Mouse (Mus musculus) forebrain, postnatal 0 days (tissue): ENCODE measurements at regions not wholly inside any gene's neighbourhood (a gene's known extent, or its start where the extent isn't known, plus 50 kb on each side); places are given as distances from the start of the nearest gene placed in this dataset.
A peak's percentile ranks its signal among the peaks of the same experiment; 100 is the strongest.

ENCODE experiments used
- ATAC-seq: fragments of 200-750 bp; cut with Nextera tagmentation; 2 replicates; pipeline ENCODE4 v1.8.0; 2017; ENCODE audit warnings: mild to moderate bottlenecking, moderate library complexity
- DNase-seq: peaks from one replicate; pipeline ENCODE4 v3.0.0-alpha.2; 2015
- H3K27ac ChIP-seq: fragments of 300-500 bp; sonication (generic); 2 replicates; pipeline ENCODE4 v1.5.1; 2014; ENCODE audit warnings: low read depth, mild to moderate bottlenecking, antibody characterized with exemption, low read length, moderate library complexity, mixed read lengths
- H3K27me3 ChIP-seq: fragments of 300-500 bp; sonication (generic); 2 replicates; pipeline ENCODE4 v1.6.1; 2014; ENCODE audit warnings: mild to moderate bottlenecking, low read length, mixed read lengths; ENCODE audit not compliant: insufficient read depth
- H3K36me3 ChIP-seq: fragments of 300-500 bp; sonication (generic); 2 replicates; pipeline ENCODE4 v1.6.1; 2014; ENCODE audit warnings: mild to moderate bottlenecking, moderate library complexity; ENCODE audit not compliant: insufficient read depth
- H3K4me1 ChIP-seq: fragments of 300-500 bp; sonication (generic); 2 replicates; pipeline ENCODE4 v1.6.1; 2014; ENCODE audit warnings: antibody characterized with exemption; ENCODE audit not compliant: insufficient read depth
- H3K4me2 ChIP-seq: fragments of 300-500 bp; sonication (generic); 2 replicates; pipeline ENCODE4 v1.6.1; 2014; ENCODE audit warnings: low read depth, mild to moderate bottlenecking, moderate library complexity
- H3K4me3 ChIP-seq: fragments of 300-500 bp; sonication (generic); 2 replicates; pipeline ENCODE4 v1.5.1; 2014; ENCODE audit warnings: low read depth, low read length, mixed read lengths
- H3K9ac ChIP-seq: fragments of 300-500 bp; sonication (generic); 2 replicates; pipeline ENCODE4 v1.6.1; 2014; ENCODE audit warnings: mild to moderate bottlenecking
- H3K9me3 ChIP-seq: fragments of 300-500 bp; sonication (generic); 2 replicates; pipeline ENCODE4 v1.6.1; 2016; ENCODE audit warnings: low read length
- CTCF ChIP-seq: sonication (generic); IDR thresholded peaks from 2 replicates; pipeline ENCODE4 v1.5.1; 2016; ENCODE audit warnings: antibody characterized with exemption, control low read depth, low read depth
- WGBS: fragments of 180-500 bp; shearing (Covaris S2); extraction: QIAGEN DNeasy Blood & Tissue Kit; methylation state at CpG from one replicate; pipeline ENCODE4 v1.1.7; 2014; 5-methylcytosine and 5-hydroxymethylcytosine counted together

DNA sequence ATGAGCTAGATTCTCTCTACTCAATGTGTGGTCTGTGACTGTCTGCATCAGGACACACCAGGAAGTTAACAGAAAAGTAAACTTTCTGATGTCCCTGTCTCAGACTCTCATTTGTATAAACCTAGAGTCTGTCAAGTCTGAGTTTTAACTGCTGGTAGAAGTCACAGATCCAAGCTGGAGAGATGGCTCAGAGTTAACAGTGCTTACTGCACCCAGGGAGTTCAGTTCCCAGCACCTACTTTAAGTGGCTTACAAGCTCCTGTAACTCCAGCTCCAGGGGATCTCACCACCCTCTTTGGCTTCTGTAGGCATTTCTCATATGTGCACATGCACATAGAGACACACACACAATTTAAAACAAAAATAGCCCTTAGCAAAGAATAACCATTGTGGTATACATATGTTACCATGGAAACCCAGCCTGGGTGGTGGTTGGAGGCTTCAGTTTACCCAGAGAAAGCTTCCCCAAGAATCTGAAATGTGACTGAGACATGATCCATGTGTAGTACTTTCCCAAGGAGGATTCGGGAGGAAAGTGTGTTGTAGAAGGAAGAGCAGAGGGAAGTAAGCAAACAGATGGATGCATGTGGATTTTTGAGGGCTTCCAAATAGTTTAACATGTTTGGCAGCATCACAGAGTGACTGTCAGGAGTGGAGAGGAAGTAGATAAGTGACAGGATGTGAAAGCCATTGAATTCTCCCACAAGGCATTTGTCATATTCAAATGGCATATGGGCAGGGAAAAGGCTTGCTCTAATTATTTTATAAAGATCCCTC lies 1279.8 kb downstream of the Slc22a22 start:
- DNase-seq (peak; percentile 63), ATAC-seq (peak; percentile 91)
- Histone ChIP-seq H3K4me2 (no peak overlapping the region), H3K9me3 (no peaks in the 10 kb centered on the region), H3K36me3 (no peaks in the 10 kb centered on the region), H3K27ac (0 out of 2 replicates have a peak overlapping the region, but pooled peaks have one; percentile 29), H3K9ac (no peak overlapping the region), H3K4me1 (0 out of 2 replicates have a peak, but pooled peaks cover 2% of the 10 kb centered on the region), H3K4me3 (no peak overlapping the region), H3K27me3 (no peaks in the 10 kb centered on the region)
- WGBS, result 42% methylated on average over 1 of the region's 1 CpGs
- TF ChIP-seq CTCF, result no peak

DNA sequence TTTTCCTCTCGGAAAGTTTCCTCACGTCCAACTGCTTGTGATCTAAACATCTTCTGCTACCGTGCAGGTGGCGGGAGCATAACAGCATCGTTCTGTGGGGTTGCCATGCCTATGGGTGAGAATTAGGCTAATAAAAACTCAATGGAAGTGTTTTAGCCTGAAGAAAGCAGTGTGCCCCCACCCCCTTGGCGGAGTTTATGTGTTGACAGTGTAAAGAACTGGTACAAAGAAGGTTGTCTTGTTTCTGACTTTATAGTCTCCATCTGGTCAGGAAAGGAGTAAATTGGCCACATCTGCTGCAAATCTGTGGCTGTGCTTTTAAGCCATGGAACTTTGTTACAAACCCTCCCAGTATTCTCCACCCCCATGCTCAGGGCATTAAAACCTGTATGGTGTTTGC lies 1311.2 kb downstream of the Slc22a22 start:
- no peak overlapping the region for H3K4me3 ChIP-seq
- H3K4me2 ChIP-seq, result no peak overlapping the region
- no peaks in the 10 kb centered on the region for H3K27me3 ChIP-seq
- 61% methylated on average over 6 of the region's 6 CpGs for WGBS
- TF ChIP-seq CTCF, result no peak
- DNase-seq (no peak), ATAC-seq (no peak)
- H3K36me3 ChIP-seq, result no peaks in the 10 kb centered on the region
- H3K9ac ChIP-seq, result no peak overlapping the region
- H3K9me3 ChIP-seq, result no peaks in the 10 kb centered on the region
- H3K27ac ChIP-seq, result no peak overlapping the region
- H3K4me1 ChIP-seq, result no peaks in the 10 kb centered on the region

DNA sequence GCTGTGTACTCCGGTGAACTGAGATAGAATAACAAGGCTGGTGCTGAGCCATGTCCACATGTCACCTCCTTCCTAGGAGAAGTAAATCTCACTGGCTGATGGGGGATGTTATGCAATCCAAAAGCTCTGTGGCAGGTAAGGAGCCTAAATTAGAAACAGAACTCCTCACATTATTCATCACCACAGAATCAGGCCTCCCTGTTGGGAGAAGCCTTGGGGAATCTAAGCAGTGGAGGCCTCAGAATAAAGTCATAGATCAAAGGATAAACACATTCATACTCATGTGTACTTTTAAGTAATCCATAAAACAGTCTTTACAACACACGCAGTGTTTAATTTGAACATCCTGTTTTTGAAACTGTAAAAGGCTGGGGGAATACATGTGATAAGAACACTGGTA lies 1318.7 kb downstream of the Slc22a22 start:
- Histone ChIP-seq H3K4me2 (no peak overlapping the region), H3K9ac (no peak overlapping the region), H3K36me3 (no peaks in the 10 kb centered on the region), H3K4me1 (no peaks in the 10 kb centered on the region), H3K4me3 (no peak overlapping the region), H3K27ac (no peak overlapping the region), H3K27me3 (no peaks in the 10 kb centered on the region), H3K9me3 (no peaks in the 10 kb centered on the region)
- DNase-seq (no peak), ATAC-seq (no peak)
- WGBS, result 75% methylated on average over 2 of the region's 2 CpGs
- no peak for TF ChIP-seq CTCF

DNA sequence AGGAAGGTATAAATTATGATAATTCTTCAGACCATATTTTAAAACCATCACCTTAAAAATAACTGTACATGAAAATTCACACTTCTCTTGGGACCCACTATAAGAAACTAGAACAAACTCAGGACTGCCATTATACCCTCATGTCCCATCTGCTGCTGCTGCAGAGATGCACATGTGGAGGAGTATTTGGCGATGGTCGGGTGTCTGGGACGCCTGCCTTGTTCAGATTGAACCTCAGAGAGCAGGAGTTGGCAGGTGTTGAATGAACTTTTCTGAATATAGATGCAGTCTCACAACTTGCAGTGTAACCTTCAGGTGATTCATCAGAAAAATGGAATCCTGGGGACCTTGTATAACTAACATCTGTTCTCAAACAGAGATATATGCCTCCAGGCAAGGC lies 1338.0 kb downstream of the Slc22a22 start:
- no peaks in the 10 kb centered on the region for H3K4me1 ChIP-seq
- no peaks in the 10 kb centered on the region for H3K27me3 ChIP-seq
- H3K9me3 ChIP-seq, result no peaks in the 10 kb centered on the region
- no peak overlapping the region for H3K4me3 ChIP-seq
- TF ChIP-seq CTCF, result no peak
- ATAC-seq, result no peak
- 86% methylated on average over 3 of the region's 3 CpGs for WGBS
- H3K9ac ChIP-seq, result no peak overlapping the region
- no peaks in the 10 kb centered on the region for H3K36me3 ChIP-seq
- no peak overlapping the region for H3K27ac ChIP-seq
- H3K4me2 ChIP-seq, result no peak overlapping the region
- no peak for DNase-seq

DNA sequence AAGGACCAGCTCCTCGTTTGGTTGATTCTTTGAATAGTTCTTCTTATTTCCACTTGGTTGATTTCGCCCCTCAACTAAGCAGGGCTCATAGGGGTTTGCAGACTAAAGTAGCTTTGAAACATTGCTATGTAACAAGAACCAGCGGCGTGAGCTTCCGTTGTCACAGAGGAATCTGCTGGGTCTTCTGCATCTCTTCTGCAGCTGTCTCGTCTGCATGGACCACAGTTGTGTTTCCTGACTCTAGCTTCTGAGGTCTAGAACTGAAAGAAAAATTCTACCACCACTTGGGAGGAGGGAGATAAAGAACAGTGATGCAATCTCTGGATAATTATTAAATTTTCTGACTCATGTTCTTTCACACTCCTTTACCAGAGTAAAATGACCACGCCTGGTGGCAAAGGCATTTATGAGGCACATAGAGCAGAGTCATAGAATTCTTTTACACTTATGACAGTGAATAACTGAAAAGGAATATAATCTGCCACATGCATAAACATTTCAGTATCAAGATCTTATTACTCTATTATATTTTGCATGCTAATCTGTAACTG lies 1340.9 kb downstream of the Slc22a22 start:
- TF ChIP-seq CTCF, result no peak
- WGBS, result 46% methylated on average over 7 of the region's 7 CpGs
- Histone ChIP-seq H3K27me3 (no peaks in the 10 kb centered on the region), H3K36me3 (no peaks in the 10 kb centered on the region), H3K27ac (no peak overlapping the region), H3K9ac (no peak overlapping the region), H3K4me1 (no peaks in the 10 kb centered on the region), H3K9me3 (no peaks in the 10 kb centered on the region), H3K4me2 (no peak overlapping the region), H3K4me3 (no peak overlapping the region)
- no peak for DNase-seq
- ATAC-seq, result no peak

DNA sequence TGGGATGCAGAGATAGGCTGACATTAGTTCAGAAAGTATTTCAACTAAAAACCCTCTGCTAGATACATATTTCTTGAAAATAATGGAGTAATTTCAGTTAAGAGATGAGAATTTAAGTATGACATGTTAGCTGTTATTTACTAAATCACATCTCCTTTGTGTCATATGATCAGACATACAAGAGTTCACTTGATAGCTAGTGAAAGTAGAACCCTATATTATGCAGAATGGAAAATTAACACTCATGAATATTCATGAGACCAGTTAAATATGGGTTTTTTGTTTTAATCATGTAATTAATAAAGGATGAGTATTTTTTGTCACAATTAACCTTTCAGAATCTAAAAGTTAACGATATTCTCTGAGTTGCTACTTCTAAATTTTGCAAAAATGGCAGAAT lies 1349.4 kb downstream of the Slc22a22 start:
- H3K9me3 ChIP-seq, result no peaks in the 10 kb centered on the region
- no peak overlapping the region for H3K4me3 ChIP-seq
- H3K27me3 ChIP-seq, result no peaks in the 10 kb centered on the region
- H3K36me3 ChIP-seq, result no peaks in the 10 kb centered on the region
- 52% methylated on average over 1 of the region's 1 CpGs for WGBS
- no peak overlapping the region for H3K9ac ChIP-seq
- no peaks in the 10 kb centered on the region for H3K4me1 ChIP-seq
- DNase-seq (no peak), ATAC-seq (peak; percentile 47; the same call in 1 of the 2 replicates)
- H3K27ac ChIP-seq, result no peak overlapping the region
- no peak overlapping the region for H3K4me2 ChIP-seq
- no peak for TF ChIP-seq CTCF

DNA sequence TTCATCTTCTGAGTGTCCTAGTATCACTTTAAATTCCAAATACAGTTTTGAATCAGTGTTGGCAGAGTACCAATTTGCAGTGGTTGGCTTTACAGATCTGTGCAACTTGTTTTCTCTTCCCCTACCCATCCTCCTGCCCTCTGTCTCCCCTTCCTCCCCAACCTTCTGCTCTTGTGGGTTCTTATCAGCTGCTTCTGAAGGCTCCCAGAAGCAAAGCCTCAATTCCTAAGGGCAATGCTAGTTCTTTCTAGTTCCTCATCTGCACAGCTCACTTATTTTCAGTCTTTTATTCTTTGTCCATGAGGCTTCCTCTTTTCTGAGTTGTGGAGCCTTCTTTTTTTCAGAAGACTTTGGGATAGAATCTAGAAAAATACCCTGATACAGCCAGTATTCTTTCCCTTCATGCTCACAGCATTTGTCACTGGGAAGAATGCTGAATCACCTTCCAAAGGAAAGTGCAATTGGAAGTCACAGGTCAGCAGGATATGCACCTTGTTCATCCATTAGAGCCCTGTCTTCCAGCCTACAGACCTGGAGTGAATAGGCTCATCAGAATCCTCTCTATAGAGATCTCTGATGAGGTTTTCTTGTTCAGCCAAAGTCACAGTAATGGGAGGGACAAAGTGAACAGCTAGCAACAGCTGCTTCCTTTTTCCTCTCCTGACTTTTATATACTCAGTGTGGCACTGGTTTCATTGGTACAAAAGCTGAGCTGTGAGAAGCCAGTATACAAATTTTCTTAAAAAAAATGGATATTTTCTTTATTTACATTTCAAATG lies 1357.9 kb downstream of the Slc22a22 start:
- TF ChIP-seq CTCF, result no peak
- no peak for ATAC-seq

More for the DNA sequence above, 1357.9 kb downstream of the Slc22a22 start:
- H3K4me1 ChIP-seq, result no peaks in the 10 kb centered on the region
- no peak overlapping the region for H3K27ac ChIP-seq
- no peak for DNase-seq
- H3K9ac ChIP-seq, result no peak overlapping the region
- no peaks in the 10 kb centered on the region for H3K36me3 ChIP-seq
- no peak overlapping the region for H3K4me2 ChIP-seq
- H3K4me3 ChIP-seq, result no peak overlapping the region
- H3K27me3 ChIP-seq, result no peaks in the 10 kb centered on the region
- no peaks in the 10 kb centered on the region for H3K9me3 ChIP-seq
